Mouse (Mus musculus): ENCODE measurements around the gene Ppp6r2.

The Ppp6r2 gene

DNA sequence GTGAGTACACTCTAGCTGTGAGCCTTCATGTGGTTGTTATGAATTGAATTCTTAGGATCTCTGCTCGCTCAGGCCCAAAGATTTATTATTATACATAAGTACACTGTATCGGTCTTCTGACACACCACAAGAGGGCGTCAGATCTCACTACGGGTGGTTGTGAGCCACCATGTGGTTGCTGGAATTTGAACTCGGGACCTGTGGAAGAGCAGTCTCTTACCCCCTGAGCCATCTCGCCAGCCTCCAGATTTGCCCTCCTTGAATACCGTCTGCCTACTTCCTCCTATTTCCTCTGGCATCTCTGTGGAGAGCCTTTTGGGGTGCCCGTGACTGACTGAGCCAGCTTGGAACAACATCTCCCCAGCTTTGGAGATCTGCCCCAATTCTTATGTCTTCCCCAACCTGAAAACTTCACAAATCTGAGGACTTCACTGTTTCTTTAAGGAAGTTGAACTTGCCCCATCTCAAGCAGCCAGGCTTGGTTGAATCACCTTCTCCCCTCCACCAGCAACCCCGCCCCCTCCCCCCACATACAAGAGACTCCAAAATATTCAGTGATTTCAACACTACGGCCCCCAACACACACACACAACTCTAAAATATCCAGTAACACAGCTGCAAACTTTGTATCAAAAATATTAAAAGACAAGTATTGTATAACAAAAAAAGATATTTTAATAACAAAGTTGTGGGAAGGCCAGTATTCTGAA is 29.6 kb upstream of the Ppp6r2 start:
- WGBS: 47% methylated on average over 10 of the region's 10 CpGs

DNA sequence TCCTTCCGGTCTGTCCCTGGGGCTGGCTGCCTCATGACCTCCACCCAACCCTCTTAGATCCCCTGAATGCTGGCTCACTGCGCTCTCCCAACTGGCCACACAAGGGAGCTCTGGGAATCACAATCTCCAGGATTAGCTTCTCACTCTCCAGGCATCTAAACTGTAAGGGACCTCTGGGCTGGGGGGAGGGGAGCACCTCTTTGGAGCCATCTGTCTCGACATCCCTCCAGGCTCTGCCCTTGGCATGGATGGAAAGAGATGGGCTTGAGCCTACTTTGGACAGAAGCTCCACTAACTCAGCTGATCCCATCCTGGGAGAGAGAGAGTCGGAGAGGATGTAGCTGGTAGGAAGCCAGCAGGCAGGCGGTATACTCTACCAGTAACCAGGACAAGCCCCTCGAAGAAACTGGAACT is 29.0 kb upstream of the Ppp6r2 start:
- WGBS: 15% methylated on average over 6 of the region's 6 CpGs

DNA sequence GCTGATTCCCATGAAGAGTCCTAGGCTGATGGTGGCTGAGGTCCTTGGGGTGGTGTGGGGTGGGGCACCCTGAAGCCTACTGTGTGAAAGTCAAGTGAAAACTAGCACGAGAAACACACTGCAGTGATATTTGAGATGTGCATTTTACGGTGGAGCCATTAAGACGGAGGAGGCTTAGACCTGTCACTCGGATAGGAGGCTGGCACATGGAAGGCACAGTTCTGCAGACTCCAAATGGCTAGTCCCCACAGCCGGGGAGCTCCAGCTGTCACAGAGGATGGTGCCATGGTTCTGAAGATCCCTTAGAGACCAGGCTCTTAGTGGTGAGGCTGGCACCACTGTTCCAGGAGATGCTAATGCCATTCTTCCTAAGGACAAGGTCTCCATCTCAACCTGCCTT is 28.5 kb upstream of the Ppp6r2 start:
- WGBS: 37% methylated on average over 5 of the region's 5 CpGs

DNA sequence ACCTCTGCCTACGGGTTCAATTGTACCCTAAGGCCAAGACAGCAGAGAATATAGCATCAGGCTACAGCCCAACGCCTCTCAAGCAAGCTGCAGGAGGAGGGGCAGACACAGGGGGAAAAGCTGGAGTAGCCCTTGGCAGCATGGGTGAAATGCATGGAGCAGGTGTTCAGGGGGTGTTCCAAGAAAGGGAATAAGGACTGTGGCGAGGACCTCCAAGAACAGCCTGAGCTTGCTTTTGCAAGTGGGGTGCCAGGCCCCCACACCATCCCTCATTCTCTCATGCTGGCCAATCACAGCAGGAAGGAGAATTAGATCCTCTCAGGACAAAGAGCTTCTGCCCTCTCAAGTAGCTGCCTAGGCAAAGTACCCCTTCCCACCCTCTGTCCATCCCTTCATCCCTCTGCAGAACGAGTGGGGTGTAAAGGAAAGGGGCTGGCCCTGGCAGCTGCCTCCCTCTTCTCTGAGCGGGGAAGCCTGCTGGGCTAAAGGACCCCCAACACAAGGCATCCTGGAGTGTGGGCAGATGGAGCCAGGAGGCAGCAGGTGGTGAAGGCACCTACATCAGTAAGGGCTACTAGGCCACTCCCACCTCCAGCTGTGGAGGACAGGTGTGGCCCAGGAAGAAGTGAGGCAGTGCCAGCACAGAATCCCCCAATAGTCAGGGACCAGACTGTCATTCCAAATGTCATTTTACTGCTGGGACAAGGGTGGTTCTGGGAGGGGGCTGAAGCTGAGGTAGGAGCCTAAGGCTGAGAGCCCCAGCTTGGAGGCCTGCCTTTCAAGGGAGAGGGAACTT is 27.0 kb upstream of the Ppp6r2 start:
- 62% methylated on average over 5 of the region's 5 CpGs for WGBS

DNA sequence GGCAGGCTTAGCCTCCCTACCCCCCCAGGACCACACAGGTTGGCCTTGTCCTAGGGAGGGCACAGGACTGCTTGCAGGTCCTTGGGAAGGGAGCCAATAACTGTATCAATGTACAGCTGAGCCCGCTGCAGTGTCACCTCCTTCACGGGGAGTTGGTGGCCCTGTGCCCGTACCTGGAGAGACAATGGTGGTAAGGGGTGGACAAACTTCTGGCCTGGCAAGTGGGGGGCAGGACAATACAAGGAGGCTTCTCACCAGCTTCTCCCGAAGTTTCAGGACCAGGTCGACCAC is 26.5 kb upstream of the Ppp6r2 start:
- WGBS: 70% methylated on average over 5 of the region's 5 CpGs

DNA sequence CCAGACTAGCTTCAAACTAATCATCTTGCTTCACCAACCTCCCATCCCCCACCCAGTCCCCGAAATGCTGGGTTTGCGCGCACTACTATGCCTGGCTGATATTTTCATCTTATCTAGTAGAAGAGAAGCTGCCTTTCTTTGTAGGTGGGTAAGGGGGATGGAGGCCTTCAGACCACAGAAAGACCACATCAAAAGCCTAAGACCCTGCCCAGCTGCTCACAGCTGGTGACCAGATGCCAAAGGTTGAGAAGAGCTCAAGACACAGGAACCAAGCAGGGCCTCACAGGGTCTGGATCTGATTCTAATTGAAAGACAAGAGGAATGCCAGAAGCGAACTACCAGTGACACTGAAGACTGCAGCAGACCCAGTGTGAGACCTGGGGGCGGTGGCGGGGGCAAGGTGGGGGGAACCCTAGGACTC is 16.1 kb upstream of the Ppp6r2 start:
- 30% methylated on average over 6 of the region's 6 CpGs for WGBS

DNA sequence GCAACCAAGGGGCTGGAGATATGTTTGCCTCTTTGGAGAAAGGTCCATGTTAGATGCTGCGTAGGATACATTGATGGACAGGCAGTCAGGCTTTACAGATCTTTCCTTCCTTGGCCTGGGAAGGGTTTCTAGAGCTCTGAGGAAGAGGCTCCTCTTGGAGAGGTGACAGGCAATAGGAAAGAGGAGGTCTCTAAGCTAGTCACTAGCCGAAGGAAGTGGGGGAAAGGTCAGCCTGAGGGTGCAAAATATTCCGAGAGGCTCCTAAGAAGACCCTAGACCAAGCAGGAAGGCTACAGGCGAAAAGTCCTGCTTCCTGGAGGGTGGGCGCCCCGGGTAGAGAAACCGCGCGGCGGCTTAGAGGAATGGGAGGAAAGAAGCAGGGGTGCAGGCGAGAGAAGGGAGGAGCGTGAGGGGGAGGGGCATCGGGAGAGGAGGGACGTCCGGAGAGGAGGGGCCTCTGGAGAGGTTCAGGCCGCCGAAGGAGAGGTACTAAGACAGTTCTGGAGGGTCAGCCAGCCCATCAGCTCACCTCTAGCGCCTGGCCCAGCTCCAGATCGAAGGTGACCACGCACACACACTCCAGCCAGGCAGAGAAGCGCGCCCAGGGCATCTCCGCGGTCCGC is 15.6 kb upstream of the Ppp6r2 start:
- under 1% methylated on average over 25 of the region's 25 CpGs for WGBS

DNA sequence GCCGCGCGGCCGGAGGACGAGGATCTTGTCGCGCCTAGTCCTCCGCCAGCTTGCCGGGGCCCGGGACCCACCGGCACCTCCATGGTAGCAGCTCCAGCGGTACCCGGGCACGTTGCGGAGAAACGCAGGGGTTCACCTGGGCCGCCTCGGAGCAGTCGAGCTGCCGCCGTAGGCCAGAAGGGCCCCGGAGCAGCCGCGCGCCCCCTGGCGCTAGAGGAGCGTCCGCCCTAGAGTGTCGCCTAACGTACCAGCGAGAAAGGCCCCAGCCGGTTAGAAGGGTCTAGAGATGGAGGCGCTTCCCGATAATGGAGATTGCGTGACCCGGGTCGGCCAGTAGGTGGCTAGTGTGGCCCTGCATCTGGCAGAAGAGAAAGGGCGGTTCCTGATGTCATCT is 15.0 kb upstream of the Ppp6r2 start, which contains the start of gene Dennd6b:
Gene Dennd6b, minus strand, starts transcription at position 184 of the 394 bp plus-strand sequence.
- under 1% methylated on average over 38 of the region's 38 CpGs for WGBS

DNA sequence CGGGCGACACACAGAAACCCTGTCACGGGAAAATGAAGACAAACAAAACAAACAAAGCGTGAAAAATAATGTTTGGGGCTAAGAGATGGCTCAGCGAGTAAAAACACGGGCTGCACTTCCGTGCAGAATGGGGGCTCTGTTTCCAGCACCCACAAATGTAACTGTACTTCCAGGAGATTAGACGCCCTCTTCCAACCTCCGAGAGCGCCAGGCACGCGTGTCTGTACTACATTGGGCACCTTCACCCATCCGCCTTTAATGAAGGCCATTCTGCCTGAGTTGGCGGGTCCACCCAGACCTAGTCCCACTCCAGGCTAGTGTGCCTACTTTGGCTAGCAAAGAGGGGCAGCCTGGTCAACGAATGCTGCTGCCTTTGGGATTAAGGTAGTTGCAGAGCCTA is 14.3 kb upstream of the Ppp6r2 start:
- WGBS: 50% methylated on average over 15 of the region's 15 CpGs

DNA sequence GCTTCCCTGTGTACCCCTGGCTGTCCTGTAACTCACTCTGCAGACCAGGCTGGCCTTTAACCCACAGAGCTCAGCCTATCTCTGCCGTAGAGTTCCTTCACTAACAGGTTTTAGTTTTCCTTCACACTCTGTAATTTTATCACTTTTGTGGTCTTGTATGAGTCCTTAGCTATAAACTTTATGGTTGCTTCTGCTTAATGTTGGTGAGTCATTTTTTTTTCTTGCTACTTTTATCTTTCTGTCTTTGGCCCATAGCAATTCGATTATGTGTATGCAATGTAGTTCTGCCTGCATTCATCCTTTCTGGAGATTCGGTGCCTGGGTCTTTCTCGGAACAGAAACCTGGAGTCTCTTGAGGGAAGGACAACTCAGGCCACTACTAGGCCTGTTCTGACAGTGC is 3.9 kb upstream of the Ppp6r2 start:
- 84% methylated on average over 4 of the region's 4 CpGs for WGBS

DNA sequence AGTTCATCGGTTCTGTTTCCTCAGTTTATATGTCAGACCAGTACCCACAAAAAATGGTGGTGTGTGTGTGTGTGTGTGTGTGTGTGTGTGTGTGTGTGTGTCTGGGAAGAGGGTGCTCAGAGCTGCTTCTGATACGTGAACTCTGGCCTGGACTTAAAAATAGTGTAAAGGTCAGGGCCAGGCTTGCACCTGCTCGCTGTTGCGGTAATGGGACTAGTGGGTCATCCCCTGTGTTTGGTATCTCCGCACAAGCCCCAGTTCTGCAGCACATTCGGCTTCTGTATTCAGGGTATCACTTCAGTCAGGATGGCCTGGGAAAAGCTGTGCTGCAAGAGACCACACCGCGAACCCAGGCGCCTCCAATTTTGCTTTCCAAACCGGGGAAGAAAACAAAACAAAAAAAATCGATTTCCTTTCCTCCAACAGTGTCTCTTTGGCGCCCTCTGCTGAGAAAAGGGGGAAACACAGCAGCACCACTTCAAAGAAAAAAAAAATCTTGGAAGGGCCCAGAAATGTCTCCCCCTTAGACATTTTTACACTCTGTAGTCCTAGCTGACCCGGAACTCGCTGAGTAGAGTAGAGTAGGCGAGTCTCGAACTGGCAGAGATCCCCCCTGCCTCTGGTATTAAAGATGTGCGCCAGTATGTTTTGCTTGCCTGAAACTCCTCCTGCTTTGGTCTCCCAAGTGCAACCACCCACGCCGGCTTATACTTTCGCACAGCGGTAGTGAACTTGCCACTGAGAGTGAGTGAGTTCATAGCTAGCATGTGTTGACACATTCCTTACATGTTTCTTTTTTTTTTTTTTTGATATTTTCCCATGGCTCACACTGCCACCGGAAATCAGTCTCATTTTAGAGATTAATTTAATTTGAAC is 1.2 kb upstream of the Ppp6r2 start:
- 6% methylated on average over 22 of the region's 22 CpGs for WGBS

DNA sequence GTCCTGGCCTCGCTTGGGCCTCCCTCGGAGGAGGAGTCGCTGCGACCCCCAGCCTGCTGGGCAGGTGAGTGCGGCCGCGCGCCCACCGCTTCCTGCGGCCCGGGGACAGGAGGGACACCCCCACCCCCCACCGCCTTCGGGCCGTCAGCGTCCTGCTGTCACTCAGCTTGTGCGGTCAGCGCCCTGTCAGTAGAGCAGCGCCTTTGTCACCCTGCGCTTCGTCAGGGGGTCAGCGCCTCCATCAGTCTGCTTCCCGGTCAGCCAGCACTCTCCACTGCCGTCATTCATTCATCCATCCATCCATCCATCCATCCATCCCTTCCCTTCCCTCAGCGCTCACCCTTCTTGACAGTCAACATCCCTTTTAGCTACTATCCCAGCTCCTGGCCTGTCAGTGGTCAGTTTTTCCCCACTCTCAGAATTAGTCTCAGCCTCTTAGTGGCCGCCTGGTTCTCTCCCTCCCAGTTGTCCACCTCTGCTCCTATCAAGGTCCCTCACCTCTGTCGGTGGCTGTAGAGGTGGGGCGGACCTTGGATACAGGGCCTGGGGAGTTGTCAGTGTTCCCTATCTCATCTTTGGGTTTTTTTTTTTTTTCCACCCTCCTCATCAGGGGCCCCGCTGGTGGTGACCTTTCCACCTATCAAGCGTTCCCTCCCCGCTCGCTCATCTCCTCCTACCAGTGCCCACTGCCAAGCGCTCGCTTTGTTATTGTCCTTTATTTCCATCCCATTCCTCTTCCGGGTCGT is 536 bp downstream of the Ppp6r2 start:
- 1% methylated on average over 35 of the region's 35 CpGs for WGBS

DNA sequence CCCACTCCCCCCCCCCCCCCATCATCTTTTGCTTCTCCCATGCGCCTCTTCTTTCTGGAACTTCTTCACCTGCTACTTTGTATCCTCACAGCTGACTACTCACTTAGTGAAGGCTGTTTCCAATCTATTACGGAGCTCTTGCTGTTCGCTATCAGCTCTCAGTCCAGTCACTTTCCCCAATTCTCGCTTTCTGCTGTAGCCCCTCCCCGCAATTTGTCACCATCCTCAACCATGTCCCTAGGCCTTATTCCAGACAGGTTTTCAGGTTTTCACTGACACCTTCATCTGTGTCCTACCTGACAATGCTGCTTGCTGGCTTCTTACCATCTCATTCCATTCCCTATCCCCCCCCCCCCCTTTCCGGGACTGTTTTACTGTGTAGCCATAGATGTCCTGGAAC is 1.1 kb downstream of the Ppp6r2 start:
- WGBS: 51% methylated on average over 6 of the region's 6 CpGs

DNA sequence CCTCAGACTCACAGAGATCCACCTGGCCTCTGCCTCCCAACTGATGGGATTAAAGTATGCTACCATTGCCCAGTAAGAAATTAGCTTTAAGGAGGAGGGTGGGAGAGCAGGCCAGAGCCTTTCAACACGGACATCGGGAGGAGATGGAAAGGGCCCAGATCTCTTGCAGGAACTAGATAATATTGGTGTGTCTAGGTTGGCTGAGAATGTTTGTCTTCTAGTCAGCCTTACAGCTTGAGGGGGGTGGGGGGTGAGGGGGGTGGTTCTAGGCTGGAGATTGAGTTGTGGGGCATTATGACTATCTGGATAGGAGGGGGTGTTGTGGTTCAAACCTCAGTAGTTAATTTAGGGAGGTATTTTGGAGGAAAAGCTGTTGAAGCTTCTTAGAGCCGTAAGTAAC is 2.2 kb downstream of the Ppp6r2 start:
- 42% methylated on average over 3 of the region's 3 CpGs for WGBS

DNA sequence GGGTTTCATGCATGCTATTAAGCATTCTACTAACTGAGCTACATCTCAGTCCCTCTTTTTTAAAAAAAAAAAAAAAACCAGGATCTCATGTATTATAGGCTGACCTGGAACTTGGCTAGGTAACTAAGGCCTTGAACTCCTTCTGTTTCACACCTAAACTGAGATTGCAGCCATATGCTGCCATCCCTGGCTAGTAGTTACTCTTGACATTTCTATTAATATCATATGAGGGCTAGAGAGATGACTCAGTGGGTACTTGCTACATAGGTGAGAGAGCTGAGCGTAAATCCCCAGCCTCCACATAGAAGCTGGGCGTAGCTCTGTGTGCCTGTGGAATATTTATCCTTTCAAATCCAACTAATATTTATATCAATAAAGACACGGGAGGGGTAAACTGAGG is 3.6 kb downstream of the Ppp6r2 start:
- WGBS: 75% methylated on average over 3 of the region's 3 CpGs

DNA sequence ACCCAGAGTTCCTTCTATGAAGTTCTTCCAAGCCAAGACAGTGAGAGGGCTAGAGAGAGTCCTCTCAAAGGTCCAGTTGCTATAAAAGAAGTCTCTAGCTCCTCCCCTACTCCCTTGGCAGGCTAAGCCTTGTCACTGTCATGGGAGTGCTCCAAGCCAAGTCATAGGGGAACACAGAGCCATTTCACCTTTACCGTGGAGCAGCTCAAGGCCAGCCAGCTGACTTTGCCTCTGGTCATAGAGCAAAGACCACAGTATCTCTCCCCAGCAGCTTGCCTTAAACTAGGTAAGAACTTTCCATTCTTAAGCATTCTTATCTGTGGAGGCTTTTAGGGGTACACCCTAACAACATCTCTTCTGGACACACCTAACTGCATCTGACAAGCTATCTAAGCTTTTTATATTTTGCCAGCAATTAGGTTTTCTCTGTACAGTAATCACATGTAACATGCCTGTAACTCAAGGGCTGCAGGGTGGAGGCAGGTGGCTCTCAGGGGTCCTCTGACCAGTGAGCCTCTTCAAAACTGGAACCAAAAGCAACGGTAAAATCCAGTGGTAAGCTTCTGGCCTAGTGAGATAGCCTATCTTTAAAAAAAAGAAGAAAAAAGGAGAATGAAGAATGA is 4.4 kb downstream of the Ppp6r2 start:
- 69% methylated on average over 2 of the region's 2 CpGs for WGBS

DNA sequence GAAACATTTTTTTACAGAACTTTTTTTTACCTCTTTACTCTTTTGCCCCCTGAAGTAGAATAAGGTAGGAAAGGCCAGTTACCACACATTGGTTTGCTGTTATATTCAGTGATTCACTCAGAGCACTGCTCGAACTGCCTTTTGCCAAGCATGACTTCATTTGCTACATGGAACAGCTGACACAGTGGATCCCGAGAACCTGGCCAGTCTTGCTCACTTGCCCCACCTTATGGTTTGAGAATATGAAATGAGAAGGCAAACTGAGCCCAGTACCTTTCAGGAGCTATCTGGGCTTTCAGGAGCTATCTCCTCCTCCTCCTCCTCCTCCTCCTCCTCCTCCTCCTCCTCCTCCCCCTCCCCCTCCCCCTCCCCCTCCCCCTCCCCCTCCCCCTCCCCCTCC is 22.2 kb downstream of the Ppp6r2 start:
- 16% methylated on average over 2 of the region's 2 CpGs for WGBS

DNA sequence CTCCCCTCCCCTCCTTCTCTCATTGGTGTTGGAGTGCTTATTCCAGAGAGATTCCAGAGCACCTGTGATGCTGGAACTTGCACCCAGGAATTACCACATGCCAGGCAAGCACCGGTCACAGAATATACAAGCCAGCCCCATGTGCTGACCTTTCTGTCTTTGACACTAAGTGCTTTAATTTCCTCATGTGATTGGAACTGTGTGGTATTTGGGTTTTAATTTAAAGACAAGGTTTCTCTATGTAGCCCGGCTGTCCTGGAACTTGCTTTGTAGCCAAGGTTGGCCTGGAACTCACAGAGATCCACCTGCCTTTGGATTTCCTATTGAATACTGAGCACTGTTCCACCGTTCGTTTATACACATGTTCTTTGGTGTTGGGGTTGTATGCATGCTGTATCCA is 22.7 kb downstream of the Ppp6r2 start:
- WGBS: 83% methylated on average over 4 of the region's 4 CpGs

DNA sequence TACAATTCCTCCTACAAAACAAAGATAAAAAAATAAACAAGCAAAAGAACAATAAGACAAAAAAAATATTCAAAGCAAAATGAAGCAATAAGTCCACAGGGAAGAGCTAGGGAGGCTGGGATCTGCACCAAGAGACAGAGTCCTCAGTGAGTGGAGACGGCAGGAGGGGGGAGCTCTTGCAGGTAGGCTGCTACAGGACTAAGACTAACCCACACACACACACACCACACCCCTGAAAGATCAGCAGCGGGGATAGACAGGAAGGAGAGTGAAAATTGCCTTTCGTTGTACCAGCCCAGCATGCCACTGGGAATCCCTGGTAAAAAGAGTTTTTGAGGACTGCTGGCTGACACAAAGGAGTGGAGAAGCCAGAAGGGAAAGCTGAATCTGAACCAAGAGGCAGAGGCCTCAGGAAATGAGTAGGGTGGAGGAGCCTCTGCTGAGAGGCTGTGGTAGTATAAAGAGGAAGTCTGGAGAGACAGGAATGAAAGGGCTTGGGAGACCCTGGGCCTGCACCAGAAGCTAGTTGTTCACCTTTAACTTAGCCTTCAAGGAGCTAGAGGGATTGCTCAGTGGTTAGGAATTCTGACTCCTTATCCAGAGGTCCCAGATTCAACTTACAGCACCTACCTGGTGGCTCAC is 28.5 kb downstream of the Ppp6r2 start:
- 37% methylated on average over 3 of the region's 3 CpGs for WGBS

DNA sequence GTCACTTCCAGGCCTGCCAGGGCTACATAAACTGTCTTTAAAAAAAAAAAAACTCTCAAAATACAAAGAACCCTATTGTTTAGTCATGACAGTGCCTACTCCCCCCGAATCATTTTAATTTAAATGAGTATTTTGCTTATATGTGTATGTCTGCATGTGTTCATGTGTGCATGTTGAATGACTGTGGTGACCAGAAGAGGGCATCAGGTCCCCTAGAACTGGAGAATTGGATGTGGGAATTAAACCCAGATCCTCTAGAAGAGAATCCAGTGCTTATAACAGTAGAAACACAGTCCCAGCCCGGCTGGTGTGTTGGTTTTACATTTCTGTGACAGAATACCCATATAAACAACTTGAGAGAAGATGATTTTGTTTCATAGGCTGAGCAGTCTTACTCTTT is 29.7 kb downstream of the Ppp6r2 start:
- 60% methylated on average over 2 of the region's 2 CpGs for WGBS
